Mouse (Mus musculus): ENCODE measurements around the gene Slc38a4. TPM values are rescaled to one million over a fixed set of nuclear protein-coding genes. Genes with fewer than 3 reads are reported as not detected.

Gene Slc38a4
- total and polyA plus RNA-seq, 3 experiments = under 0.01 TPM; not detected in 2

- TF ChIP-seq TAL1 (conservative IDR thresholded peaks at IDR 0.05; ENCODE audit: low read depth, low read length) (no peak), GATA2 (IDR thresholded peaks at IDR 0.05; ENCODE audit: borderline replicate concordance, low read depth, low read length) (no peak), GATA1 (IDR thresholded peaks at IDR 0.05; ENCODE audit: borderline replicate concordance, low read length) (no peak), POLR2AphosphoS5 (IDR thresholded peaks at IDR 0.05; ENCODE audit: insufficient replicate concordance, low read depth, low read length) (no peak), CTCF (IDR thresholded peaks at IDR 0.05; ENCODE audit: low read depth, low read length) (no peak)
- DNase-seq (ENCODE audit: low spot score) (no peak), ATAC-seq (ENCODE audit: extremely low read depth, insufficient number of reproducible peaks, low FRiP score, poor library complexity, severe bottlenecking) (no peak)
- Histone ChIP-seq H3K36me3 (replicated peaks) (no peaks in the 10 kb centered on the region), H3K27me3 (ENCODE audit: insufficient read depth, low read length) (no peaks in the 10 kb centered on the region), H3K4me1 (ENCODE audit: insufficient read depth, low read depth, low read length) (no peaks in the 10 kb centered on the region), H3K4me3 (ENCODE audit: low read depth, low read length) (no peak overlapping the region), H3K9me3 (replicated peaks) (peaks cover 72% of the 10 kb centered on the region)
These were observed 17.4 kb upstream of the Slc38a4 start for GRCm38 (mm10) chr15:97072859-97073826.

- H3K4me3 ChIP-seq (ENCODE audit: low read depth, low read length) = no peak overlapping the region
- no peaks in the 10 kb centered on the region for H3K4me1 ChIP-seq (ENCODE audit: insufficient read depth, low read depth, low read length)
- H3K9me3 ChIP-seq (replicated peaks) = peaks cover 61% of the 10 kb centered on the region
- DNase-seq (ENCODE audit: low spot score) (no peak), ATAC-seq (ENCODE audit: extremely low read depth, insufficient number of reproducible peaks, low FRiP score, poor library complexity, severe bottlenecking) (no peak)
- H3K36me3 ChIP-seq (replicated peaks) = no peaks in the 10 kb centered on the region
- TF ChIP-seq POLR2AphosphoS5 (IDR thresholded peaks at IDR 0.05; ENCODE audit: insufficient replicate concordance, low read depth, low read length) = no peak
- TF ChIP-seq TAL1 (conservative IDR thresholded peaks at IDR 0.05; ENCODE audit: low read depth, low read length) = no peak
- no peak for TF ChIP-seq GATA1 (IDR thresholded peaks at IDR 0.05; ENCODE audit: borderline replicate concordance, low read length)
- H3K27me3 ChIP-seq (ENCODE audit: insufficient read depth, low read length) = no peaks in the 10 kb centered on the region
These were observed 11.8 kb upstream of the Slc38a4 start for GRCm38 (mm10) chr15:97067340-97068136.

GRCm38 (mm10) chr15:97066937-97067336 is 11.2 kb upstream of the Slc38a4 start:
- DNase-seq (ENCODE audit: low spot score) (no peak), ATAC-seq (ENCODE audit: extremely low read depth, insufficient number of reproducible peaks, low FRiP score, poor library complexity, severe bottlenecking) (no peak)
- H3K4me1 ChIP-seq (ENCODE audit: insufficient read depth, low read depth, low read length) = no peaks in the 10 kb centered on the region
- no peak for TF ChIP-seq GATA1 (IDR thresholded peaks at IDR 0.05; ENCODE audit: borderline replicate concordance, low read length)
- TF ChIP-seq TAL1 (conservative IDR thresholded peaks at IDR 0.05; ENCODE audit: low read depth, low read length) = no peak
- no peak for TF ChIP-seq CTCF (IDR thresholded peaks at IDR 0.05; ENCODE audit: low read depth, low read length)
- TF ChIP-seq GATA2 (IDR thresholded peaks at IDR 0.05; ENCODE audit: borderline replicate concordance, low read depth, low read length) = no peak
- TF ChIP-seq POLR2AphosphoS5 (IDR thresholded peaks at IDR 0.05; ENCODE audit: insufficient replicate concordance, low read depth, low read length) = no peak
- H3K4me3 ChIP-seq (ENCODE audit: low read depth, low read length) = no peak overlapping the region
- no peaks in the 10 kb centered on the region for H3K36me3 ChIP-seq (replicated peaks)
- no peaks in the 10 kb centered on the region for H3K27me3 ChIP-seq (ENCODE audit: insufficient read depth, low read length)
- peaks cover 62% of the 10 kb centered on the region for H3K9me3 ChIP-seq (replicated peaks)

- no peaks in the 10 kb centered on the region for H3K4me1 ChIP-seq (ENCODE audit: insufficient read depth, low read depth, low read length)
- peaks cover 69% of the 10 kb centered on the region for H3K9me3 ChIP-seq (replicated peaks)
- no peaks in the 10 kb centered on the region for H3K27me3 ChIP-seq (ENCODE audit: insufficient read depth, low read length)
- no peaks in the 10 kb centered on the region for H3K36me3 ChIP-seq (replicated peaks)
- TF ChIP-seq CTCF (IDR thresholded peaks at IDR 0.05; ENCODE audit: low read depth, low read length) (no peak), GATA1 (IDR thresholded peaks at IDR 0.05; ENCODE audit: borderline replicate concordance, low read length) (no peak), GATA2 (IDR thresholded peaks at IDR 0.05; ENCODE audit: borderline replicate concordance, low read depth, low read length) (no peak), POLR2AphosphoS5 (IDR thresholded peaks at IDR 0.05; ENCODE audit: insufficient replicate concordance, low read depth, low read length) (no peak), TAL1 (conservative IDR thresholded peaks at IDR 0.05; ENCODE audit: low read depth, low read length) (no peak)
- ATAC-seq (ENCODE audit: extremely low read depth, insufficient number of reproducible peaks, low FRiP score, poor library complexity, severe bottlenecking) (no peak), DNase-seq (ENCODE audit: low spot score) (no peak)
- H3K4me3 ChIP-seq (ENCODE audit: low read depth, low read length) = no peak overlapping the region
These were observed 7.5 kb upstream of the Slc38a4 start for GRCm38 (mm10) chr15:97063211-97063610.

- no peak for DNase-seq (ENCODE audit: low spot score)
- no peaks in the 10 kb centered on the region for H3K36me3 ChIP-seq (replicated peaks)
- no peak overlapping the region for H3K4me3 ChIP-seq (ENCODE audit: low read depth, low read length)
- no peaks in the 10 kb centered on the region for H3K4me1 ChIP-seq (ENCODE audit: insufficient read depth, low read depth, low read length)
- H3K27me3 ChIP-seq (ENCODE audit: insufficient read depth, low read length) = no peaks in the 10 kb centered on the region
- H3K9me3 ChIP-seq (replicated peaks) = peaks cover 60% of the 10 kb centered on the region
- TF ChIP-seq GATA2 (IDR thresholded peaks at IDR 0.05; ENCODE audit: borderline replicate concordance, low read depth, low read length) (no peak), TAL1 (conservative IDR thresholded peaks at IDR 0.05; ENCODE audit: low read depth, low read length) (no peak), POLR2AphosphoS5 (IDR thresholded peaks at IDR 0.05; ENCODE audit: insufficient replicate concordance, low read depth, low read length) (no peak), GATA1 (IDR thresholded peaks at IDR 0.05; ENCODE audit: borderline replicate concordance, low read length) (no peak), CTCF (IDR thresholded peaks at IDR 0.05; ENCODE audit: low read depth, low read length) (no peak)
- no peak for ATAC-seq (ENCODE audit: extremely low read depth, insufficient number of reproducible peaks, low FRiP score, poor library complexity, severe bottlenecking)
These were observed 5.2 kb upstream of the Slc38a4 start for GRCm38 (mm10) chr15:97060973-97061372.

- no peaks in the 10 kb centered on the region for H3K36me3 ChIP-seq (replicated peaks)
- no peak overlapping the region for H3K4me3 ChIP-seq (ENCODE audit: low read depth, low read length)
- no peak for DNase-seq (ENCODE audit: low spot score)
- H3K27me3 ChIP-seq (ENCODE audit: insufficient read depth, low read length) = no peaks in the 10 kb centered on the region
- TF ChIP-seq TAL1 (conservative IDR thresholded peaks at IDR 0.05; ENCODE audit: low read depth, low read length) (no peak), GATA2 (IDR thresholded peaks at IDR 0.05; ENCODE audit: borderline replicate concordance, low read depth, low read length) (no peak), GATA1 (IDR thresholded peaks at IDR 0.05; ENCODE audit: borderline replicate concordance, low read length) (no peak), POLR2AphosphoS5 (IDR thresholded peaks at IDR 0.05; ENCODE audit: insufficient replicate concordance, low read depth, low read length) (no peak), CTCF (IDR thresholded peaks at IDR 0.05; ENCODE audit: low read depth, low read length) (no peak)
- ATAC-seq (ENCODE audit: extremely low read depth, insufficient number of reproducible peaks, low FRiP score, poor library complexity, severe bottlenecking) = no peak
- H3K4me1 ChIP-seq (ENCODE audit: insufficient read depth, low read depth, low read length) = no peaks in the 10 kb centered on the region
- H3K9me3 ChIP-seq (replicated peaks) = peaks cover 60% of the 10 kb centered on the region
These were observed 4.8 kb upstream of the Slc38a4 start for GRCm38 (mm10) chr15:97060571-97060970.

All from G1E (cell line).